Mouse (Mus musculus) hindbrain, embryonic 14.5 days (tissue): Measurements from ENCODE around the gene Maml2. TPM values are rescaled to one million over a fixed set of nuclear protein-coding genes. Genes with fewer than 3 reads are reported as not detected.

Experiments
- ATAC-seq: fragments of 200-750 bp; cut with Nextera tagmentation; 2 replicates; pipeline ENCODE4 v1.8.0; 2017; ENCODE audit warnings: moderate number of reproducible peaks, mild to moderate bottlenecking, moderate TSS enrichment, moderate library complexity; ENCODE audit not compliant: low FRiP score
- DNase-seq: peaks from one replicate; pipeline ENCODE4 v3.0.0-alpha.2; 2015; ENCODE audit warnings: low spot score
- H3K27ac ChIP-seq: fragments of 300-500 bp; sonication (generic); 2 replicates; pipeline ENCODE4 v1.5.1; 2014; ENCODE audit warnings: mild to moderate bottlenecking, moderate library complexity
- H3K27me3 ChIP-seq: fragments of 300-500 bp; sonication (generic); 2 replicates; pipeline ENCODE4 v1.6.1; 2014; ENCODE audit warnings: mild to moderate bottlenecking, low read length, mixed read lengths; ENCODE audit not compliant: control insufficient read depth, insufficient read depth
- H3K36me3 ChIP-seq: fragments of 300-500 bp; sonication (generic); replicated peaks from 2 replicates; pipeline ENCODE4 v1.6.1; 2014; ENCODE audit not compliant: control insufficient read depth, insufficient read depth
- H3K4me1 ChIP-seq: fragments of 300-500 bp; sonication (generic); replicated peaks from 2 replicates; pipeline ENCODE4 v1.6.1; 2014; ENCODE audit warnings: antibody characterized with exemption, low read length, mixed read lengths; ENCODE audit not compliant: control insufficient read depth, insufficient read depth
- H3K4me2 ChIP-seq: fragments of 300-500 bp; sonication (generic); replicated peaks from 2 replicates; pipeline ENCODE4 v1.6.1; 2014; ENCODE audit warnings: mild to moderate bottlenecking, moderate library complexity
- H3K4me3 ChIP-seq: fragments of 300-500 bp; sonication (generic); replicated peaks from 2 replicates; pipeline ENCODE4 v1.5.1; 2014; ENCODE audit warnings: mild to moderate bottlenecking, low read length
- H3K9ac ChIP-seq: fragments of 300-500 bp; sonication (generic); 2 replicates; pipeline ENCODE4 v1.6.1; 2014
- H3K9me3 ChIP-seq: fragments of 300-500 bp; sonication (generic); 2 replicates; pipeline ENCODE4 v1.6.1; 2016; ENCODE audit warnings: low read length; ENCODE audit not compliant: control insufficient read depth
- WGBS: fragments of 180-500 bp; shearing (Covaris S2); extraction: QIAGEN DNeasy Blood & Tissue Kit; methylation state at CpG from one replicate; pipeline ENCODE4 v1.1.7; 2014; 5-methylcytosine and 5-hydroxymethylcytosine counted together
- polyA plus RNA-seq: library from polyadenylated mRNA; unstranded; fragments of >200 nt; fragmentation: Nextera tagmentation; extraction: Ambion mirVana; gene quantifications from 2 replicates; pipeline ENCODE4 v1.2.1, GENCODE M21; 2014

The Maml2 gene
- polyA plus RNA-seq, 1 experiment from 2014 or later, result 10.8 TPM

GRCm38 (mm10) chr9:13433501-13434090, 135.8 kb downstream of the Maml2 start:
- WGBS, result 82% methylated on average over 6 of the region's 6 CpGs
- H3K9ac ChIP-seq, result no peak overlapping the region
- peaks cover 5% of the 10 kb centered on the region; the same call in 1 of the 2 replicates for H3K4me1 ChIP-seq
- H3K9me3 ChIP-seq, result peaks cover 8% of the 10 kb centered on the region
- H3K27ac ChIP-seq, result no peak overlapping the region
- H3K27me3 ChIP-seq, result no peaks in the 10 kb centered on the region
- DNase-seq (no peak), ATAC-seq (no peak)
- no peaks in the 10 kb centered on the region for H3K36me3 ChIP-seq
- H3K4me2 ChIP-seq, result no peak overlapping the region
- no peak overlapping the region for H3K4me3 ChIP-seq

- 62% methylated on average over 6 of the region's 6 CpGs for WGBS
- Histone ChIP-seq H3K36me3 (no peaks in the 10 kb centered on the region), H3K27me3 (no peaks in the 10 kb centered on the region), H3K4me3 (no peak overlapping the region), H3K27ac (no peak overlapping the region), H3K9me3 (peaks cover 8% of the 10 kb centered on the region), H3K4me1 (no peaks in the 10 kb centered on the region), H3K4me2 (no peak overlapping the region), H3K9ac (no peak overlapping the region)
- ATAC-seq (no peak), DNase-seq (no peak)
Observed at GRCm38 (mm10) chr9:13440911-13441310, 143.2 kb downstream of the Maml2 start.

GRCm38 (mm10) chr9:13442012-13442735, 144.4 kb downstream of the Maml2 start:
- Histone ChIP-seq H3K9me3 (peaks cover 5% of the 10 kb centered on the region), H3K4me1 (no peaks in the 10 kb centered on the region), H3K27ac (no peak overlapping the region), H3K9ac (no peak overlapping the region), H3K4me3 (no peak overlapping the region), H3K4me2 (no peak overlapping the region), H3K36me3 (no peaks in the 10 kb centered on the region), H3K27me3 (no peaks in the 10 kb centered on the region)
- 88% methylated on average over 13 of the region's 13 CpGs for WGBS
- ATAC-seq, result no peak
- no peak for DNase-seq

GRCm38 (mm10) chr9:13443484-13444211, 145.9 kb downstream of the Maml2 start:
- H3K36me3 ChIP-seq, result no peaks in the 10 kb centered on the region
- DNase-seq (no peak), ATAC-seq (no peak)
- H3K27ac ChIP-seq, result no peak overlapping the region
- no peaks in the 10 kb centered on the region for H3K9me3 ChIP-seq
- no peaks in the 10 kb centered on the region for H3K27me3 ChIP-seq
- no peaks in the 10 kb centered on the region for H3K4me1 ChIP-seq
- H3K4me3 ChIP-seq, result no peak overlapping the region
- no peak overlapping the region for H3K9ac ChIP-seq
- WGBS, result 52% methylated on average over 1 of the region's 1 CpGs
- H3K4me2 ChIP-seq, result no peak overlapping the region

GRCm38 (mm10) chr9:13446236-13446635, 148.5 kb downstream of the Maml2 start:
- Histone ChIP-seq H3K4me2 (no peak overlapping the region), H3K4me1 (no peaks in the 10 kb centered on the region), H3K27ac (no peak overlapping the region), H3K36me3 (no peaks in the 10 kb centered on the region), H3K9me3 (no peaks in the 10 kb centered on the region), H3K9ac (no peak overlapping the region), H3K4me3 (no peak overlapping the region), H3K27me3 (no peaks in the 10 kb centered on the region)
- DNase-seq, result no peak
- WGBS, result 89% methylated on average over 1 of the region's 1 CpGs
- ATAC-seq, result no peak

GRCm38 (mm10) chr9:13446703-13447285, 149.0 kb downstream of the Maml2 start, which contains the start of gene Gm17571:
TSS of gene Gm17571 (minus strand) at chr9:13446753.
- DNase-seq, result no peak
- Histone ChIP-seq H3K27me3 (no peaks in the 10 kb centered on the region), H3K36me3 (no peaks in the 10 kb centered on the region), H3K4me1 (no peaks in the 10 kb centered on the region), H3K9me3 (no peaks in the 10 kb centered on the region), H3K27ac (no peak within 1 kb of the TSS), H3K4me3 (no peak within 1 kb of the TSS), H3K4me2 (no peak within 1 kb of the TSS), H3K9ac (no peak within 1 kb of the TSS)
- ATAC-seq, result no peak
- WGBS, result 85% methylated on average over 4 of the region's 4 CpGs

- WGBS, result 92% methylated on average over 3 of the region's 3 CpGs
- Histone ChIP-seq H3K4me2 (no peak overlapping the region), H3K27me3 (no peaks in the 10 kb centered on the region), H3K36me3 (no peaks in the 10 kb centered on the region), H3K9me3 (no peaks in the 10 kb centered on the region), H3K27ac (no peak overlapping the region), H3K9ac (no peak overlapping the region), H3K4me3 (no peak overlapping the region), H3K4me1 (no peaks in the 10 kb centered on the region)
- ATAC-seq, result no peak
- DNase-seq, result no peak
Observed at GRCm38 (mm10) chr9:13448716-13449115, 151.0 kb downstream of the Maml2 start.

- Histone ChIP-seq H3K4me1 (0 out of 2 replicates have a peak, but pooled peaks cover 5% of the 10 kb centered on the region), H3K36me3 (no peaks in the 10 kb centered on the region), H3K9ac (no peak overlapping the region), H3K9me3 (no peaks in the 10 kb centered on the region), H3K27ac (peak overlapping the region; percentile 36; the same call in 1 of the 2 replicates), H3K27me3 (no peaks in the 10 kb centered on the region), H3K4me3 (no peak overlapping the region), H3K4me2 (no peak overlapping the region)
- DNase-seq, result no peak
- peak; percentile 40; the same call in 1 of the 2 replicates for ATAC-seq
- WGBS, result 20% methylated on average over 7 of the region's 7 CpGs
Observed at GRCm38 (mm10) chr9:13454651-13455123, 156.9 kb downstream of the Maml2 start.

GRCm38 (mm10) chr9:13455231-13455630, 157.5 kb downstream of the Maml2 start:
- 75% methylated on average over 1 of the region's 1 CpGs for WGBS
- H3K4me2 ChIP-seq, result no peak overlapping the region
- no peaks in the 10 kb centered on the region for H3K27me3 ChIP-seq
- H3K36me3 ChIP-seq, result no peaks in the 10 kb centered on the region
- no peaks in the 10 kb centered on the region for H3K9me3 ChIP-seq
- 0 out of 2 replicates have a peak, but pooled peaks cover 5% of the 10 kb centered on the region for H3K4me1 ChIP-seq
- H3K4me3 ChIP-seq, result no peak overlapping the region
- no peak overlapping the region for H3K9ac ChIP-seq
- ATAC-seq (no peak), DNase-seq (no peak)
- peak overlapping the region; percentile 36; the same call in 1 of the 2 replicates for H3K27ac ChIP-seq
